Mouse (Mus musculus): ENCODE results near the gene Lrrc75a. TPM values are rescaled to one million over a fixed set of nuclear protein-coding genes. Genes with fewer than 3 reads are reported as not detected.

Lrrc75a gene
- polyA plus RNA-seq, 1 experiment from 2014 or later, result 8.0 TPM

GRCm38 (mm10) chr11:62643681-62644363 lies 4.5 kb downstream of the Lrrc75a start:
- no peak for ATAC-seq
- no peak overlapping the region for H3K9ac ChIP-seq
- H3K36me3 ChIP-seq (ENCODE audit: poor library complexity, severe bottlenecking), result no peaks in the 10 kb centered on the region
- H3K27ac ChIP-seq, result peak overlapping the region; percentile 25; the same call in 1 of the 2 replicates
- peaks cover 58% of the 10 kb centered on the region for H3K4me1 ChIP-seq
- no peak overlapping the region for H3K4me2 ChIP-seq
- H3K4me3 ChIP-seq, result no peak overlapping the region
- H3K9me3 ChIP-seq (replicated peaks), result no peaks in the 10 kb centered on the region
- WGBS, result 86% methylated on average over 10 of the region's 10 CpGs
- H3K27me3 ChIP-seq, result no peaks in the 10 kb centered on the region

- Histone ChIP-seq H3K9ac (0 out of 2 replicates have a peak overlapping the region, but pooled peaks have one; percentile 21), H3K4me3 (no peak overlapping the region), H3K27me3 (no peaks in the 10 kb centered on the region)
Measured at GRCm38 (mm10) chr11:62643011-62643631, 5.2 kb downstream of the Lrrc75a start.

GRCm38 (mm10) chr11:62642023-62642844 lies 6.1 kb downstream of the Lrrc75a start:
- H3K4me2 ChIP-seq, result no peak overlapping the region
- no peak for ATAC-seq
- H3K27ac ChIP-seq, result no peak overlapping the region
- peaks cover 50% of the 10 kb centered on the region for H3K4me1 ChIP-seq
- no peak overlapping the region for H3K4me3 ChIP-seq
- no peak overlapping the region for H3K9ac ChIP-seq
- no peaks in the 10 kb centered on the region for H3K9me3 ChIP-seq (replicated peaks)
- no peaks in the 10 kb centered on the region for H3K36me3 ChIP-seq (ENCODE audit: poor library complexity, severe bottlenecking)
- WGBS, result 59% methylated on average over 11 of the region's 11 CpGs
- H3K27me3 ChIP-seq, result no peaks in the 10 kb centered on the region

More at GRCm38 (mm10) chr11:62643011-62643631, 5.2 kb downstream of the Lrrc75a start:
- no peak overlapping the region for H3K4me2 ChIP-seq
- peaks cover 58% of the 10 kb centered on the region for H3K4me1 ChIP-seq
- H3K36me3 ChIP-seq (ENCODE audit: poor library complexity, severe bottlenecking), result no peaks in the 10 kb centered on the region
- no peaks in the 10 kb centered on the region for H3K9me3 ChIP-seq (replicated peaks)
- H3K27ac ChIP-seq, result peak overlapping the region; percentile 25
- 65% methylated on average over 8 of the region's 8 CpGs for WGBS
- ATAC-seq, result no peak

- H3K27ac ChIP-seq, result no peak overlapping the region
- peaks cover 32% of the 10 kb centered on the region for H3K4me1 ChIP-seq
- H3K9ac ChIP-seq, result no peak overlapping the region
- WGBS, result 70% methylated on average over 3 of the region's 3 CpGs
- no peaks in the 10 kb centered on the region for H3K36me3 ChIP-seq (ENCODE audit: poor library complexity, severe bottlenecking)
- H3K9me3 ChIP-seq (replicated peaks), result no peaks in the 10 kb centered on the region
- no peak overlapping the region for H3K4me3 ChIP-seq
- H3K27me3 ChIP-seq, result no peaks in the 10 kb centered on the region
- H3K4me2 ChIP-seq, result no peak overlapping the region
- ATAC-seq, result no peak
Measured at GRCm38 (mm10) chr11:62640378-62640777, 7.9 kb downstream of the Lrrc75a start.

- 96% methylated on average over 4 of the region's 4 CpGs for WGBS
- no peak overlapping the region for H3K4me3 ChIP-seq
Measured at GRCm38 (mm10) chr11:62638402-62638801, 9.9 kb downstream of the Lrrc75a start.

GRCm38 (mm10) chr11:62637806-62638205 lies 10.5 kb downstream of the Lrrc75a start:
- Histone ChIP-seq H3K27ac (no peak overlapping the region), H3K27me3 (no peaks in the 10 kb centered on the region), H3K36me3 (ENCODE audit: poor library complexity, severe bottlenecking) (no peaks in the 10 kb centered on the region), H3K4me3 (no peak overlapping the region), H3K9me3 (replicated peaks) (no peaks in the 10 kb centered on the region), H3K4me1 (peaks cover 8% of the 10 kb centered on the region), H3K4me2 (no peak overlapping the region), H3K9ac (no peak overlapping the region)
- WGBS, result 82% methylated on average over 6 of the region's 6 CpGs
- ATAC-seq, result no peak

More at GRCm38 (mm10) chr11:62638402-62638801, 9.9 kb downstream of the Lrrc75a start:
- Histone ChIP-seq H3K9me3 (replicated peaks) (no peaks in the 10 kb centered on the region), H3K27me3 (no peaks in the 10 kb centered on the region), H3K9ac (no peak overlapping the region), H3K4me2 (no peak overlapping the region), H3K27ac (no peak overlapping the region), H3K36me3 (ENCODE audit: poor library complexity, severe bottlenecking) (no peaks in the 10 kb centered on the region), H3K4me1 (peaks cover 14% of the 10 kb centered on the region)
- ATAC-seq, result no peak

- H3K36me3 ChIP-seq (ENCODE audit: poor library complexity, severe bottlenecking), result no peaks in the 10 kb centered on the region
- H3K27me3 ChIP-seq, result no peaks in the 10 kb centered on the region
- H3K9me3 ChIP-seq (replicated peaks), result no peaks in the 10 kb centered on the region
- H3K9ac ChIP-seq, result no peak overlapping the region
- H3K4me2 ChIP-seq, result no peak overlapping the region
- WGBS, result 79% methylated on average over 5 of the region's 5 CpGs
- H3K4me1 ChIP-seq, result peaks cover 6% of the 10 kb centered on the region
- H3K27ac ChIP-seq, result no peak overlapping the region
- ATAC-seq, result no peak
- no peak overlapping the region for H3K4me3 ChIP-seq
Measured at GRCm38 (mm10) chr11:62637401-62637800, 10.9 kb downstream of the Lrrc75a start.

GRCm38 (mm10) chr11:62636840-62637221 lies 11.5 kb downstream of the Lrrc75a start:
- no peak overlapping the region for H3K4me2 ChIP-seq
- H3K27me3 ChIP-seq, result no peaks in the 10 kb centered on the region
- H3K4me3 ChIP-seq, result no peak overlapping the region
- no peak overlapping the region for H3K27ac ChIP-seq
- H3K9ac ChIP-seq, result no peak overlapping the region
- ATAC-seq, result no peak
- H3K4me1 ChIP-seq, result peaks cover 1% of the 10 kb centered on the region; the same call in 1 of the 2 replicates
- 93% methylated on average over 3 of the region's 3 CpGs for WGBS
- H3K36me3 ChIP-seq (ENCODE audit: poor library complexity, severe bottlenecking), result no peaks in the 10 kb centered on the region
- no peaks in the 10 kb centered on the region for H3K9me3 ChIP-seq (replicated peaks)

- Histone ChIP-seq H3K27ac (no peak overlapping the region), H3K4me3 (no peak overlapping the region), H3K4me2 (no peak overlapping the region), H3K9me3 (replicated peaks) (no peaks in the 10 kb centered on the region), H3K9ac (no peak overlapping the region), H3K27me3 (no peaks in the 10 kb centered on the region), H3K4me1 (peaks cover 4% of the 10 kb centered on the region), H3K36me3 (ENCODE audit: poor library complexity, severe bottlenecking) (no peaks in the 10 kb centered on the region)
- WGBS, result 57% methylated on average over 11 of the region's 11 CpGs
- no peak for ATAC-seq
Measured at GRCm38 (mm10) chr11:62636105-62636839, 12.1 kb downstream of the Lrrc75a start.

- H3K4me1 ChIP-seq, result peaks cover 13% of the 10 kb centered on the region
- no peak overlapping the region for H3K4me2 ChIP-seq
- H3K27me3 ChIP-seq, result no peaks in the 10 kb centered on the region
- 83% methylated on average over 3 of the region's 3 CpGs for WGBS
- no peak overlapping the region for H3K9ac ChIP-seq
- ATAC-seq, result no peak
- no peaks in the 10 kb centered on the region for H3K9me3 ChIP-seq (replicated peaks)
- no peak overlapping the region for H3K4me3 ChIP-seq
- H3K27ac ChIP-seq, result no peak overlapping the region
- no peaks in the 10 kb centered on the region for H3K36me3 ChIP-seq (ENCODE audit: poor library complexity, severe bottlenecking)
Measured at GRCm38 (mm10) chr11:62635406-62635805, 12.9 kb downstream of the Lrrc75a start.

GRCm38 (mm10) chr11:62631138-62631537 lies 17.2 kb downstream of the Lrrc75a start:
- Histone ChIP-seq H3K4me2 (no peak overlapping the region), H3K4me3 (no peak overlapping the region), H3K27me3 (no peaks in the 10 kb centered on the region), H3K9ac (no peak overlapping the region; the same call in 1 of the 2 replicates), H3K4me1 (peaks cover 40% of the 10 kb centered on the region), H3K36me3 (ENCODE audit: poor library complexity, severe bottlenecking) (no peaks in the 10 kb centered on the region), H3K9me3 (replicated peaks) (no peaks in the 10 kb centered on the region), H3K27ac (peak overlapping the region; percentile 87)
- no peak for ATAC-seq
- WGBS, result 15% methylated on average over 4 of the region's 4 CpGs
